Mouse (Mus musculus) right cerebral cortex, adult 18-20 months (tissue): ENCODE measurements around the gene Pink1.
A peak's percentile ranks its signal among the peaks of the same experiment; 100 is the strongest.

ENCODE experiments used
- DNase-seq: peaks from one replicate; pipeline ENCODE4 v3.0.0; 2022; ENCODE audit warnings: mixed read lengths

Pink1 gene

GRCm38 (mm10) chr4:138326077-138326695 lies at the start of gene Pink1:
TSS of gene Pink1 (minus strand) at chr4:138326307.
- peak; percentile 92 for DNase-seq

- DNase-seq, result no peak
Measured at GRCm38 (mm10) chr4:138375117-138375516, 49.0 kb upstream of the Pink1 start.

- no peak for DNase-seq
Measured at GRCm38 (mm10) chr4:138370996-138371516, 44.9 kb upstream of the Pink1 start.

GRCm38 (mm10) chr4:138368498-138369260 lies 42.6 kb upstream of the Pink1 start:
- no peak for DNase-seq

GRCm38 (mm10) chr4:138367641-138368497 lies 41.8 kb upstream of the Pink1 start, which contains the start of gene Cda:
TSS of gene Cda (minus strand) at chr4:138367992.
- DNase-seq, result peak; percentile 46

- no peak for DNase-seq
Measured at GRCm38 (mm10) chr4:138366561-138366960, 40.5 kb upstream of the Pink1 start.

- no peak for DNase-seq
Measured at GRCm38 (mm10) chr4:138363511-138363910, 37.4 kb upstream of the Pink1 start.

GRCm38 (mm10) chr4:138362883-138363282 lies 36.8 kb upstream of the Pink1 start:
- no peak for DNase-seq

- no peak for DNase-seq
Measured at GRCm38 (mm10) chr4:138361370-138361821, 35.3 kb upstream of the Pink1 start.

GRCm38 (mm10) chr4:138358176-138358575 lies 32.1 kb upstream of the Pink1 start:
- DNase-seq, result no peak

GRCm38 (mm10) chr4:138356551-138356950 lies 30.4 kb upstream of the Pink1 start:
- no peak for DNase-seq

- DNase-seq, result no peak
Measured at GRCm38 (mm10) chr4:138356141-138356540, 30.0 kb upstream of the Pink1 start.

GRCm38 (mm10) chr4:138355496-138355895 lies 29.4 kb upstream of the Pink1 start:
- no peak for DNase-seq

- DNase-seq, result no peak
Measured at GRCm38 (mm10) chr4:138353438-138354171, 27.5 kb upstream of the Pink1 start.

GRCm38 (mm10) chr4:138352692-138353091 lies 26.6 kb upstream of the Pink1 start:
- DNase-seq, result no peak

- DNase-seq, result no peak
Measured at GRCm38 (mm10) chr4:138351821-138352220, 25.7 kb upstream of the Pink1 start.

GRCm38 (mm10) chr4:138348716-138349115 lies 22.6 kb upstream of the Pink1 start:
- DNase-seq, result no peak

- DNase-seq, result no peak
Measured at GRCm38 (mm10) chr4:138347280-138347679, 21.2 kb upstream of the Pink1 start.

GRCm38 (mm10) chr4:138344891-138345545 lies 18.9 kb upstream of the Pink1 start:
- no peak for DNase-seq

GRCm38 (mm10) chr4:138343341-138343837 lies 17.3 kb upstream of the Pink1 start:
- DNase-seq, result no peak

GRCm38 (mm10) chr4:138342778-138343177 lies 16.7 kb upstream of the Pink1 start:
- no peak for DNase-seq

- no peak for DNase-seq
Measured at GRCm38 (mm10) chr4:138342048-138342447, 15.9 kb upstream of the Pink1 start.
